Mouse (Mus musculus): ENCODE measurements around the gene Fads6.

The Fads6 gene

GRCm38 (mm10) chr11:115275954-115276353 is 21.5 kb downstream of the Fads6 start:
- DNase-seq (ENCODE audit: low spot score): no peak

DNA sequence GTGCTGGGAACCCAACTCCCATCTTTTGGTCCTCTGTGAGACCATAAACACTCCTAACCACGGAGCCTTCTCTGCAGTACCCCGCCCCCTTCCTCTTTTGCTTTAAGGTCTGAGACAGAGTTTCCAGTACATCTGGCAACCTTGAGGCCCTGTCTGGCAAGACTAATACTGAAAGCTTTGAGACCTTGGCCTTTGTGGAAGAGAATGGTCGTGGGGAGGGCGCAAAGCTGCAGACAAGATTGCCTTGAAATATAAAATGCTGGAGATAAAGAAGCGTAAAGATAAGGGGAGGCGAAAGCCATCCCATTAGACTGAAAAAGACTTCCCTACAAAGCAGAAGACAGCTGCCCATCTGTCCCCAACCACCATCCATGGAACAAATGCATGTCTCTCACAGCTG is 22.0 kb downstream of the Fads6 start:
- DNase-seq (ENCODE audit: low spot score): no peak

DNA sequence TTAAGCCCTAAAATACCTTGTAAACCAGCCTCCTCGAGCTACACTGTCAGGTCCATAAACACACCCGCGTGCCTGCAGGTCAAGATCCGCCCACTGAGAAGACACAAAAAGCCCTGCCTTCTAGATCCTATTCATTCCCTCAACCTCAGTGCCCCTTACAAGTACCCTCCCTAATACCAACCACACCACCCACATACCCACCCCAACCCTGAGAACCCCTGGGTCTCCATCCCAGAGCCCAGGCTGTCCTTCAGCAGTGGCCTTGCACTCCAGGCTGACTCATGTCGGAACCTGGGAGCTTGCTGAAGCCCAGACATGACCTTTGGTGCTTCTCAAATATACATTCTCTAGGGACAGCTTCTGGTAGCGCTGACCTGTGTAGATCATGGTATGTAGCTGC is 22.7 kb downstream of the Fads6 start:
- no peak for DNase-seq (ENCODE audit: low spot score)

- DNase-seq (ENCODE audit: low spot score): no peak
These were observed 23.3 kb downstream of the Fads6 start for GRCm38 (mm10) chr11:115274178-115274577.

GRCm38 (mm10) chr11:115273735-115274134 is 23.7 kb downstream of the Fads6 start:
- no peak for DNase-seq (ENCODE audit: low spot score)

DNA sequence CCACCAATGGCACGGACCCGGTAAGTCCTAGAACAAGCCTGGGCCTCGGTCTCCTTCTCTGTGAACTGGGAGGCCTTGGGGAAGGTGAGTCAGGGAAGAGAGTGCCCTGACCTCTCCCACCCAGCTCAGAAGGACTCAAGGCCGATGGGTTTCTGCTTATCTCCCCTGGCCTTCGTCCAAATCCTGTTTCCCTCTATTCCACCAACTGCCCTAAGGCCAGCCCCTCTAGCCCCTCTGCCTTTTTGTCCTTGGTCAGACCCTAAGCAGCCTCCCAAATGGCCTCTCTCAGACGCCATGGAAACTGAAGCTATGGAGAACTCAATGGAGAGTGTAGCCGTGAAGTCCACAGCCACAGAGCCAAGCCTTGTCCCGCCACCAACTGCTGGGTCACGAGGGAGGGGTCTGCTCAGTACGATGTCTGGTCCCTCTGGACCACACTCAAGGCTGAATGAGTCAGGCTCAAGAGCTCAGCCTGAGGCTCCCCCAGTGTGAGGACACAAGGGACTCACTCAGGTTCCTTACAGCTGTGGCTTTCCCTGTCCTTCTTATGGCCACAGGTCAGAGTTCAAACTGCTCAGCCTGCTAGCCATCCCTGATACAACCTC is 24.5 kb downstream of the Fads6 start:
- DNase-seq (ENCODE audit: low spot score): no peak

- no peak for DNase-seq (ENCODE audit: low spot score)
These were observed 26.0 kb downstream of the Fads6 start for GRCm38 (mm10) chr11:115271481-115271880.

- DNase-seq (ENCODE audit: low spot score): no peak
These were observed 26.4 kb downstream of the Fads6 start for GRCm38 (mm10) chr11:115271052-115271451.

- peak; percentile 84 for DNase-seq (ENCODE audit: low spot score)
These were observed 27.2 kb downstream of the Fads6 start for GRCm38 (mm10) chr11:115270148-115270861.

- DNase-seq (ENCODE audit: low spot score): no peak
These were observed 28.0 kb downstream of the Fads6 start for GRCm38 (mm10) chr11:115269330-115270066.

DNA sequence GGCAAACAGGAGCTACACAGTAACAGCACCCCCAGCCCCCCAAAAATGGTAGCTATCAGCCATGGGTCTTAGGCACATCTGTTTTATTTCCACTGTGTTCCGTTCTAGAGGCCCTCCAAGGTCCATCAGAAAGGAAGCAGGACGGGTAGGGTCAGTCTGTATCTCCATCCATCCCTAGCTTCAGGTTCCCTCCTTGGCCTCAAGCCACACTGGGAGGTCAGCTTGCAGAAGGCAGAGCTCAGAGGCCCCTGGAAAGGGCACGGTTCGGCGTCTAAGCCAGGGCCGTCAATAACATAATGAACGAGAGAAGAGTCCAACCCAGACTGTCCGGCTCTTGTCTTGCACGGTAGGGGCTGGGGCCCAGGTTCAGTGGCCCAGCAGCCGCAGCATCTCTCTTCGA is 29.5 kb downstream of the Fads6 start:
- DNase-seq (ENCODE audit: low spot score): no peak

GRCm38 (mm10) chr11:115267061-115267883 is 30.2 kb downstream of the Fads6 start, which contains the start of gene Grin2c:
TSS of gene Grin2c (minus strand) at chr11:115267243.
- no peak for DNase-seq (ENCODE audit: low spot score)

- no peak for DNase-seq (ENCODE audit: low spot score)
These were observed 31.1 kb downstream of the Fads6 start for GRCm38 (mm10) chr11:115266400-115266778.

DNA sequence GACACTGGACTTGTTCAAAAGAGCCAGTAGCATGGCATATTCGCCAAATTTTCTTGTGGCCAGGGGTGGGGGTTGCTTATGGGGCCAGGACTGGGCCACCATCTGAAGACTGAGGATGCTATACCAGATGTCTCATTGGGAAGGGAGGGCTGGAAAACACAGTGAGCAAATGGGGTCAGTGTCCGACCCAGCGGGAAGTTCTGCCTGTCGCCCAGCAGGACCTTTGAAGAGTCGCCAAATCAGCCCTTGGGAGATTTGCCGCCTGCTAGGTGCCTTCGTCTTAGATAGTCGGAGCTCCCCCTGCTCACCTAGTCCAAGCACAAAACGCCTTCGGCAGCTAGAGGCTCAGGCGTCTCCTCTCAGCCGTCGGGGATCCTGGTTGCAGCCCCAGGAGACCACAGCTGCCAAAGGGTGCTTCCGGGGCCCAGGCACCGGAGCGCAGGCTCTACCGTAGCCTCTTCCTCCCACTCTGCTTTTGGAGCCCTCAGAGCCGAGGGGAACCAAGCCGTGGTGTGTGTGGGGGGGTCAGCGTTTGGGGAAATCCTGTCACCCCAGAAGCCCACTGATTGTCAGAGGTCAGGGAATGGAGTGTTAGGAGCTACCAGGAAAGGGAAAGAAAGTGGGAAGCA is 31.6 kb downstream of the Fads6 start:
- DNase-seq (ENCODE audit: low spot score): no peak

DNA sequence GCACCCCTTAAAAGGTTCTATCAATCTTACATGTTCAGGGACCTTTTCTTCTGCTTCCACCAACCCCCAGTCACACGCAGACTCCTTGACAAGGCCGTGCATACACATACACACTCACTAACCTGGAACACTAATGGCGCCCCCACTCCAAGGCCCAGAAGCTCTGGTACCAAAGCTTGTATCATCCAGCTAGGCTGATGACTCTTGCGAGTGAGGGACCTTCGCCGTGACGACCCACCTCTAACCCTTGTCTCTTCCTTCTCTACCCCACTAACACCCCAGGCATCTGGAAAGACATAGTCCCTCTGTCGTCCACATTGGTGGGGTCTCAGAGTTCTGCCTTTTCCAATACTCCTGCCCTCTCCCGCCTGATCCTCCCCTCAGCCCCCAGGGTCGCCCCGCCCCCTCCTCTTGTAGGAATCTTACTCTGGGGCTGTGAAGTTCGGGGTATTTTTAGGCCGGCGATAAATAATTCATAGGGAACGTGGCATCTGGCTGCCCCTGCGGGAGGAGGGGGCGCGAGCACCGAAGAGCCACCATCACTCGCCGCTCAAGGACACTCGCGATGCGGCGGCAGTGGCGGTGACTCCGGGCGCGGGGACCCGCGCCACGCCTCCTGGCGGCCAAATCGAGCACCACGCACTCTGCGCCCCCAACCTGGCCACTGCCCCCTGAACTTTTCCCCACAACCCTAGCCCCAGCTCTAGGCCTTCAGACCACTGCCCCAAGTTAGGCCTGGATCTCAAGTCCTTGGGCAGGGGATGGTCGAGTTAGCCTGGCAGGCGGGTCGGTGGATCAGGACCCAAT is 32.4 kb downstream of the Fads6 start:
- no peak for DNase-seq (ENCODE audit: low spot score)

- no peak for DNase-seq (ENCODE audit: low spot score)
These were observed 33.2 kb downstream of the Fads6 start for GRCm38 (mm10) chr11:115264136-115264861.

- DNase-seq (ENCODE audit: low spot score): no peak
These were observed 34.5 kb downstream of the Fads6 start for GRCm38 (mm10) chr11:115262954-115263353.

GRCm38 (mm10) chr11:115259134-115259533 is 38.3 kb downstream of the Fads6 start:
- DNase-seq (ENCODE audit: low spot score): no peak

- no peak for DNase-seq (ENCODE audit: low spot score)
These were observed 39.5 kb downstream of the Fads6 start for GRCm38 (mm10) chr11:115257775-115258510.

- DNase-seq (ENCODE audit: low spot score): no peak
These were observed 46.2 kb downstream of the Fads6 start for GRCm38 (mm10) chr11:115251258-115251657.

All from layer of hippocampus, adult 11-12 months (tissue).